Mouse (Mus musculus) cerebellum, postnatal 36 days (tissue): ENCODE measurements at regions not wholly inside any gene's neighbourhood (a gene's known extent, or its start where the extent isn't known, plus 50 kb on each side); places are given as distances from the start of the nearest gene placed in this dataset.
"Not testable (repeated sequence)": the region's sequence is repeated elsewhere in the genome, so short reads cannot be mapped to it uniquely, and the experiment has no call there.

Experiments used
- DNase-seq, 2 experiments: peaks; one replicate each; pipeline ENCODE4 v3.0.0; 2021 to 2022; ENCODE audit warnings: mixed read lengths in 2 of 2

- DNase-seq = no peak
These were observed 193.6 kb upstream of the Six2 start for GRCm38 (mm10) chr17:85881636-85882170.

DNA sequence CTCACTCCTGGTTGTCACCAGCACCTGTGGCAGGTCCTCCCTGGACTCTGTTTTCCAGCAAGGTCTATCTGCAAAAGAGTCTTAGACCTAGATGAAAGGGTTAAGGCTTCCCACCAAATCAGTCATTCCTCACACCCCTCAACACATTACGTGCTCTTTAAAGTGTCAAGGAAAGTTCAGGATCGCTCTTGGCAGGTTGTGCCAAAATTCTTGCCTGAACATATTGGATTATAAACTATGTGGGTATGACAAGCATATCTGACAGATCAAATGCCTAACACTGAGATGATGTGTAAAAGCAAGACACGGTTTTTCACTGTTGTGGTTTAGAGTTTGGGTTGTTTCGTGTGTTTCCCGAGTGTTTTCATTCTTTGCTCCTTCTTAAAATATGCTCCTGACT lies 193.0 kb upstream of the Six2 start:
- DNase-seq = no peak

- DNase-seq = peak; percentile 8 to 25
These were observed 189.4 kb upstream of the Six2 start for GRCm38 (mm10) chr17:85877426-85877825.

DNA sequence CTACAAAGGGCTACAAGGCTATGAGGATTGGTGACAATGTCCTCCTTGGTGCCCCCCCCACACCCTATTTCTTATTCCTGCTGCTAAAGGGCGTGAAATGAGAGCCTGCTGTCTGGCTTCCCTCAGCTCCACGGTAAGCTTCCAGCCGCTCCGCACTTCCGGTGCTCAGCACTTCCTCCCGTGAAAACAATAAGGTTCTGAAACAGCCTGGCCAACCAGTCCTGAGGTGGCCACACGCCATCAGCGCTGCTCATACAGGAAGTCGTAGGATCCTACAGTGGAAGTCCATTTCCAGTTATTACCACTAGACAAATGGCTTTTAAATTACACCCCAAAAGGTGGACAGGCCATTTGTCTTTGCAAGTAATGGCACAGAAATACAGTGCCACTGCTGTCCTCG lies 188.8 kb upstream of the Six2 start:
- DNase-seq = no peak

DNA sequence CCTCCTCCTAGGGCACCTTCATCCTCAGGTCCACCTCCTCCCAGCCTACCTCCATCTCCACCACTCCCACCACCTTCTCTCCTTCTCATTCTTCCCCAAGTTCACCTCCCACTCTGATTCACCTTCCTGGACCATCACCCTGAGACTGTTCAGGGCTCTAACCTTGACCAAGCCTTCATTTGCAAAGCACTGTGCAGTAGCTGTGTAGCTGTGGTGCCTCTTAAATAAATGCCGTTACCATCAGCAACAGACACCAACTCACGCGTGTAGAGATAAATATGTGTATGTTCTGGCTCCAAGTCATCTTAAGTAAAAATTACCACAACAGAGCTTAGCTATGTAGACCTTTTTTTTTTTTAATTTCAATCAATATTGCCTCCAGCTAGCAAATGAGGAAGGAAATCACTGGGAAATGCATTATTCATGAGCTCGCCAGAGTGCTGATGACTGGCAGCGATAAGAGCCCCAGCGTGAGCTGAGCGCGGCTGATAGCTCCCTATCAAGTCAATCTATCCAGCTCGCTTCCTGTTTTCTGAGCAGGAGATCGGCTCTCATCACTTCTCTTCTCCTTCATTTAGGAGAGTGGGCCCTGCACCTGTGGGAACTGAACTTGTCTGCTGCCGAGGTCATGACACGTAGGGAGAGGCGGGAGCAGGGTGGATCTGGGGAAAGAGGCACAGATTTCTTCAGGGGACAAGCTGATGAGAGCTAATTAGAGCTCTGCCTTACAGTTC lies 185.9 kb upstream of the Six2 start:
- DNase-seq = no peak

- no peak for DNase-seq
These were observed 184.9 kb upstream of the Six2 start for GRCm38 (mm10) chr17:85872903-85873413.

- DNase-seq = no peak
These were observed 182.3 kb upstream of the Six2 start for GRCm38 (mm10) chr17:85870406-85870805.

- DNase-seq = no peak
These were observed 181.1 kb upstream of the Six2 start for GRCm38 (mm10) chr17:85869179-85869578.

GRCm38 (mm10) chr17:85867945-85868616 lies 180.0 kb upstream of the Six2 start:
- no peak for DNase-seq

DNA sequence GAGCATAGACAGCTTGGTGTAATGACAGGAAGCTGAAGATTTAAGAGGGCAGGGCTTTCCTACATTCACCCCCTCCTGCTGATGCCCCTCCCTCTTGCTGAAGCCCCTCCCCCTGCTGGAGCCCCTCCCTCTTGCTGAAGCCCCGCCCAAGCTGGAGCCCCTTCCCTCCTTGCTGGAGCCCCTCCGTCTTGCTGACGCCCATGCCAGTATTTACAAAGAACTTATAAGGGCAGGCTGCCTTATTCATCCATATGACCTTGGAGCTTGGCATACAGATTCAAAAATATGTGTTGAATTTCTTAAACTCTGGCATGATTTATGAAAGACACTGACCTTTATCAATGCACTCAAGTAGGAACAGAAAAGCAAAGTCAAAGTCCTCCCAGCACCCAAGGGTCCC lies 178.5 kb upstream of the Six2 start:
- no peak for DNase-seq

- no peak for DNase-seq
These were observed 177.9 kb upstream of the Six2 start for GRCm38 (mm10) chr17:85865940-85866339.

DNA sequence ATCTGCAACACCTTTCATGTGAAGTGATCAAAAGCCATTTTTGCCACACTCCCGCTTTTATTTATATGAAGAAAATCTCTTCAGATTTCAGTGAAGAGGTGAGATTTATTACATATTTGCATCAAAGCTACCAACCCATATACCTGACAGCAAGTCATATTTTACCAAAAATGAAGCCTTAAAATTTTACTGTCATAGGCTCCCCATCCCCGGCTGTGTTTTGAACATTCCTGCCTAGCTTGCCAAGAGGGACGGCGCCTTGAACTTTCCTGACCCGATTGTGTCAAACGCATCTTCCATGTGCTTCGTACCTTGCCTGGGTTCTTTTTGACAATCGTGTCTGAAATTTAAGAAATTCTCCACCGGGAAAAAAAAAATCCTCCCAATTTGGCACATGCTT lies 173.3 kb upstream of the Six2 start:
- DNase-seq = no peak

DNA sequence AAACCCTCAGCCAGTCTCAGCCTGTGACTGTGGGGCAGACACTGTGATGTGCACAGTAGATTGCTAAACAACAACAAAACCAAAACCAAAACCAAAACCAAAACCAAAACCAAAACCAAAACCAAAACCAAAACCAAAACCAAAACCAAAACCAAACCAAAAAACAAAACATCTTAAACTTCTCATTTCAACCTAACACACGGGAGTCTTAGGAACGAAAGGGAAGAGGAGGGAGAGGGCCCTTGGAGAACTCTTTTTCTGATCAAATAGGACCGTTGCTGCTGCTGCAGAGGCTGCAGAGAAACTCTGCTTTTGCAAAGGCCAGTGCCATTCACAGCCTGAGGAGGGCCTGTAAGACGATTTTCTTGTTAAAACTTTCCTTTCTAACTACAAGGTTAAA lies 172.7 kb upstream of the Six2 start:
- no peak for DNase-seq

DNA sequence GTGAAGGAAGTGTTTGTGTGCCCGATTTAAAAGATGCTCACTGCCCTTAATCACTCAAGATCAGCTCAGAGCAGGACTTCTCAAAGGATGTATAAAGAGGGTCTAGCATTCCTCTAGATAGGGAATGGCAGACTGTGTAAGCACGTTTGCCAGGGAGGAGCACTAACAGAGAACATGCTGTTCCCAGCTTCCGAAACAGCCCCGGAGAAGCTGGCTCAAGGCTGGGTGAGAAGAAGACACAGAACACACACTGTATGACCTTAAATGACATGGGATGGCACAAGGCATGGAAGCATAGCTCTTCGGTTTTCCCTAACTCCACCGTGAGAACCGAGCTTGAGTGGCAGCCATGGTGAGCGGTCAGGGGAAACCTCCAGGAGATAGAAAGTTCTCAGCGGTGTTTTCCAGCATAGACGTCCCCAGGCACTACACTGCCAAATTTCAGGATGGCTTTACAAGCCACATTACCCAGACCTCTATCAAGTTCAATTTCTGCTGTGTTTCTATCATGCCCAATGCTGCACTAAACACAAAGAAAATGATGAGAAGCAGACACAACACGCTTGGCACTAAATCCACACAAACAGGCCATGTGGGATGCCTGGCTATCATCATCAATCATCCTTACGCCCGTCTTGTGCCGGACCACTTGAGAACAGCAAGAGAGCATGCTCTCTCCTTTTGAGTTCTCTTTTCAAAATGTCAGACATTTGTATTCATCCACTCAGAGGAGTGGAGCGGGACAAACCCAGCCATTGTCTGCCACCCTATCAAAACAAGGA lies 172.0 kb upstream of the Six2 start:
- DNase-seq = no peak

DNA sequence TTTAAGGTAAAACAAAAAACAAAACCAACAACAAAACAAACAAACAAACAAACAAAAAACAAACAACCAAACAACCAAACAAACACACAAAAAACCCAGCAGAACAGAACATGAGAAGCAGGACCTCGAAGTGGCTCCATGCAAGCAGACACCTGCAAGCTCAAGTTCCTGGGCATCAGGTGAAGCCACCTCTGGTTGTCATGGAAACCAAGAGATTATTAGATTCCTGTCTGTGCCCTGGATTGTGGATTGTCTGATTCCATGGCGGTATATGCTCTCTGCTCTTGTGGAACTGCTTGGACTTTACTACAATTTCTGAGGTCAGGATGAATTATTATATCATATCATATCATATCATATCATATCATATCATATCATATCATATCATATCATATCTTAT lies 170.4 kb upstream of the Six2 start:
- no peak for DNase-seq

DNA sequence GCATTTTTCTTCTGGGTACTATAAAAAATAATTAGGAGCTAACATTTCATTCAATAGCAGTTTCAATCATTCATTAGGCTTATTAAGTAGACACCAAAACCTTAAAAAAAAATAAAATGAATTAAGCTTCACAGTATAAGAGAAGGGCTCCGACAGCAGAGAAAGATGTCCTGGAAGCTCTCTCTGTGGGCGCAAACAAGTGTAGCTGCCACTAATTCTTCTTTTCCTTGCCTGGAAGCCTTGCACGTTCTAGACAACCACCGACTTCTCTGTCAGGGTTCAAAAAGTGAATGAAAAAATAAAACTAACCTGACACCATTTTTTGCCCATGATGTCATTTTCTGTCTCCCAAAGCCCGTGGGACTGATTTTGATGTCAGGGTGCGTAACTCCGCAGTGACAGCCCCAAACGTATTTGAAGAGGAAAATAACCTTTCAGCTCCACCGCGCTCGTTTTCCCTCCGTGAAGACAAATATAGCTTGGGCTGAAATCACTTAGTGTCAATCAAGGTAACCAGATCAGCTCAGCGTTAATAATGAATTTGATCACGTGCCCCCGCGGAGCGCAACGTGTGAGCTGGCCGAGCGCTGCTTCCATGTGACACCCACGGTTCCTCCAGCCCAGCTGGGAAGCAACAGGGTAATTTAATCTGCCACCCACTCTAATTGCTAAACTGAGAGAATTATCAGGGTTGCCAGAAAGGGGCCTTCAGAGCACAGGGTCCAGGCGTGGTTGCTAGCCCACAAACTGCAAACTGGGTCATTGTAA lies 169.8 kb upstream of the Six2 start:
- DNase-seq = no peak

- DNase-seq = not testable (repeated sequence)
These were observed 168.8 kb upstream of the Six2 start for GRCm38 (mm10) chr17:85856894-85857293.

GRCm38 (mm10) chr17:85853156-85853555 lies 165.1 kb upstream of the Six2 start:
- DNase-seq = no peak

DNA sequence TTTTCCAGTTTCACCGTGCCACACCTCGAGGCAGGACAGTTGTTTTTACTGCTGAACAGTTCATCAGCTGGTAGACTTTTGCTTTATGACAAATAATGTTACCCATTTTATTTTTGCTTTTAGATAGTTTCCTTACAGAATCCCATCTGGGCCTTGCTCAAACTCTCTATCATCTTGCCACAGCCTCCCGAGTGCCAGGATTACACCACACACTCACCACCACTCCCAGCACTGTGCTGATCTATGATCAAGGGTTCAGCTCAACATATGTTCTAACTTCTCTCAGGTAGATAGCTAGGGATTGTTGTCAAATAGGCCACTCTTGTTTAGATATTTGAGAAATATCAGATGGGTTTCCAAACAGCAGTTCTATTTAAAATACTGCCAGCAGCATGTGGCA lies 160.5 kb upstream of the Six2 start:
- no peak for DNase-seq

GRCm38 (mm10) chr17:85847756-85848155 lies 159.7 kb upstream of the Six2 start:
- DNase-seq = no peak

DNA sequence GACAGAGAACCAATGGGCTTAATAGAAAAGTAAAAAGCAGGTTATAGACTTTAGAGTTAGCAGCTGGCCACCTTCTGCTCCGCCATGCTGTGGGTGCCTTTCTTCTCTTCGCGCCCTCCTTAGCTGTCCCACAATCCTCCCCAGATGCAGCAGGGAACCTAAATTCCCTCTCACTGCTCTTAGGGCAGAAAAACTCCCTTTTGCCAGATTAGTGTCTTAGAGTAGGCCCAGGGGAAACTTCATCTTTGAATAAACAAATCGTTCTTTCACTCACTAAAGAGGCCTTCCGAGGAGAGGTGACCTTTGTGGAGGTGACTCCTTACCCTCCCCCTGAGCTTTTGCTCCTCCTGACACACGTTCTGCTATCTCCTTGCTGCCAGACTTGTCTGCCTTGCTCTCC lies 157.0 kb upstream of the Six2 start:
- no peak for DNase-seq

- no peak for DNase-seq
These were observed 156.4 kb upstream of the Six2 start for GRCm38 (mm10) chr17:85844486-85844885.

DNA sequence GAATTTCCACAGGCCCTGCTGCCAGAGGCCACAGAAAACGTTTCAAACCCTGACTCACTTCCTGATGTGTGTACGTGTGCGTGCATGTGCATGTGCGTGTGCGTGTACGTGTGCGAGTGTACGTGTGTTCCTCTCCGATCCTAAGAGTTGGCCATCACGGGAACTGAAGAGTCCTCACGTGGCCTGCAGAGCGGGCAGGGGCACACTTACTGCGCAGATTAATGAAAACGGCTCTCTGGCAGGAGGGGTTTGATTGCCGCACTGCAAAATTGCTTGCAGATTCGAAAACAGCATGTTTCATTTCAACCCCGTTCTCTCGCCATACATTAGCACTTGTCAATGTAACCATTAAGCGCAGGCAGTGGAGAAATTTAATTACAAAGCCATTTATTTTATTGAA lies 135.0 kb upstream of the Six2 start:
- no peak for DNase-seq
